ENCODE assay signal across 22 mouse cellular contexts in the genomic region with DNA sequence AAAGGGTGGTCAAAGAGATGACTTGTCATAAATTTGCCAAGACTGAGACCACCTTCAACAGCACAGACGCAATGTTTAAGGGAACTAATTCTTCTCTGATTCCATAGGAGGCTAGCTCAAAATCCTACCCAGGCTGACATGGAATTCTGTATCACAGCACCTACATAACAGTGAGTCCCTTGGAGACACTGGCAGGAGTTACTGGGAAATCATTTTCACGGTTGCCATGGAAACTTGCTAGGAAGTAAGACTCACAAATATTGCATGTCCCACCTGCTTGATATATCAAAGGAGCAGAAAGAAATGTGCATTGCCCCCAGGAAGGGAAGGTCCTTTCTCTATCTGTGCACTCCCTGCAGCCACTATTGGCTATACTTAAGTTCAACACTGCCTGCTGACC.
A peak's percentile ranks its signal among the peaks of the same experiment; 100 is the strongest.
DNase-seq lines count a peak whose midpoint lies in the region; ATAC-seq and TF ChIP-seq lines count a peak whose summit lies in the region.
"Had no signal": no experiment of that assay in that cellular context is flagged by ENCODE, and none has a peak within 500 bp of the region (broad histone marks: within the 10 kb centered on the region; RNA-seq: fewer than 3 reads in every experiment).

No protein-coding gene starts in this region.

- no peak overlapping the region for H3K27ac ChIP-seq in forebrain, embryonic 16.5 days (ENCODE audit: low read length)
- no peak overlapping the region for H3K27ac ChIP-seq in forebrain, embryonic 13.5 days
- H3K27ac ChIP-seq in lung, embryonic 14.5 days (ENCODE audit: low read depth) = no peak overlapping the region
- H3K27ac ChIP-seq in lung, postnatal 0 days (ENCODE audit: low read length) = no peak overlapping the region
- no peak overlapping the region for H3K27ac ChIP-seq in midbrain, embryonic 15.5 days
- H3K27ac ChIP-seq: embryonic facial prominence, embryonic 15.5 days; gastrocnemius, adult 2 months; heart, embryonic 13.5 days; hindbrain, embryonic 12.5 days had no signal

- TF ChIP-seq EP300 in lung, postnatal 0 days (IDR thresholded peaks at IDR 0.05) = no peak

- no peaks in the 10 kb centered on the region for H3K9me3 ChIP-seq in forebrain, embryonic 16.5 days (ENCODE audit: control insufficient read depth, low read length)
- no peaks in the 10 kb centered on the region for H3K9me3 ChIP-seq in forebrain, embryonic 13.5 days (replicated peaks)
- no peaks in the 10 kb centered on the region for H3K9me3 ChIP-seq in lung, embryonic 14.5 days (ENCODE audit: low read depth, low read length)
- no peaks in the 10 kb centered on the region for H3K9me3 ChIP-seq in lung, postnatal 0 days (ENCODE audit: low read length)
- no peaks in the 10 kb centered on the region for H3K9me3 ChIP-seq in midbrain, embryonic 15.5 days
- H3K9me3 ChIP-seq: embryonic facial prominence, embryonic 15.5 days; heart, embryonic 13.5 days; hindbrain, embryonic 12.5 days had no signal

- H3K27me3 ChIP-seq in forebrain, embryonic 16.5 days (replicated peaks; ENCODE audit: control insufficient read depth, insufficient read depth, low read length) = no peaks in the 10 kb centered on the region
- H3K27me3 ChIP-seq in forebrain, embryonic 13.5 days = no peaks in the 10 kb centered on the region
- no peaks in the 10 kb centered on the region for H3K27me3 ChIP-seq in lung, embryonic 14.5 days (ENCODE audit: insufficient read depth, low read length)
- no peaks in the 10 kb centered on the region for H3K27me3 ChIP-seq in lung, postnatal 0 days (replicated peaks; ENCODE audit: insufficient read depth, low read length)
- no peaks in the 10 kb centered on the region for H3K27me3 ChIP-seq in midbrain, embryonic 15.5 days (replicated peaks)
- H3K27me3 ChIP-seq: CH12.LX; embryonic facial prominence, embryonic 15.5 days; heart, embryonic 13.5 days; hindbrain, embryonic 12.5 days; Patski had no signal

- H3K4me1 ChIP-seq in forebrain, embryonic 16.5 days (replicated peaks; ENCODE audit: control insufficient read depth, insufficient read depth, low read length) = no peaks in the 10 kb centered on the region
- no peaks in the 10 kb centered on the region for H3K4me1 ChIP-seq in forebrain, embryonic 13.5 days
- H3K4me1 ChIP-seq in lung, embryonic 14.5 days (ENCODE audit: insufficient read depth) = no peaks in the 10 kb centered on the region
- no peaks in the 10 kb centered on the region for H3K4me1 ChIP-seq in lung, postnatal 0 days (ENCODE audit: insufficient read depth, low read depth, low read length)
- no peaks in the 10 kb centered on the region for H3K4me1 ChIP-seq in midbrain, embryonic 15.5 days
- H3K4me1 ChIP-seq: embryonic facial prominence, embryonic 15.5 days; heart, embryonic 13.5 days; hindbrain, embryonic 12.5 days had no signal

- H3K36me3 ChIP-seq in forebrain, embryonic 16.5 days (ENCODE audit: control insufficient read depth, insufficient read depth) = no peaks in the 10 kb centered on the region
- H3K36me3 ChIP-seq in forebrain, embryonic 13.5 days (ENCODE audit: poor library complexity, severe bottlenecking) = no peaks in the 10 kb centered on the region
- H3K36me3 ChIP-seq in lung, embryonic 14.5 days (ENCODE audit: insufficient read depth) = no peaks in the 10 kb centered on the region
- H3K36me3 ChIP-seq in lung, postnatal 0 days (ENCODE audit: insufficient read depth, low read length) = no peaks in the 10 kb centered on the region
- H3K36me3 ChIP-seq in midbrain, embryonic 15.5 days (replicated peaks) = no peaks in the 10 kb centered on the region
- H3K36me3 ChIP-seq: embryonic facial prominence, embryonic 15.5 days; heart, embryonic 13.5 days; hindbrain, embryonic 12.5 days had no signal

- no peak overlapping the region for H3K4me2 ChIP-seq in forebrain, embryonic 16.5 days (ENCODE audit: low read length)
- no peak overlapping the region for H3K4me2 ChIP-seq in forebrain, embryonic 13.5 days
- H3K4me2 ChIP-seq in lung, embryonic 14.5 days = no peak overlapping the region
- no peak overlapping the region for H3K4me2 ChIP-seq in lung, postnatal 0 days (replicated peaks; ENCODE audit: low read depth, low read length)
- no peak overlapping the region for H3K4me2 ChIP-seq in midbrain, embryonic 15.5 days
- H3K4me2 ChIP-seq: embryonic facial prominence, embryonic 15.5 days; heart, embryonic 13.5 days; hindbrain, embryonic 12.5 days had no signal

- DNase-seq in lung, embryonic 14.5 days = peak; percentile 0
- no peak for DNase-seq in lung, postnatal 0 days (ENCODE audit: low spot score)
- DNase-seq in brain, adult 2 months (ENCODE audit: low read depth, low spot score) = peak; percentile 32
- DNase-seq in heart, adult 11 months = no peak
- DNase-seq: adrenal gland, postnatal 14 days; cerebellum, adult 8-10 months; cerebellum, postnatal 14 days; embryo, embryonic 11 days; gastrocnemius, adult 2 months; gastrocnemius, postnatal 25 days; heart, postnatal 36 days had no signal

- WGBS in forebrain, embryonic 16.5 days = 90% methylated on average over 2 of the region's 2 CpGs
- WGBS in forebrain, embryonic 13.5 days = 84% methylated on average over 2 of the region's 2 CpGs
- WGBS in lung, embryonic 14.5 days = 83% methylated on average over 2 of the region's 2 CpGs
- 85% methylated on average over 2 of the region's 2 CpGs for WGBS in lung, postnatal 0 days
- 78% methylated on average over 2 of the region's 2 CpGs for WGBS in midbrain, embryonic 15.5 days

- no peak overlapping the region for H3K9ac ChIP-seq in forebrain, embryonic 16.5 days (replicated peaks; ENCODE audit: low read depth, low read length)
- no peak overlapping the region for H3K9ac ChIP-seq in forebrain, embryonic 13.5 days
- no peak overlapping the region for H3K9ac ChIP-seq in lung, embryonic 14.5 days
- H3K9ac ChIP-seq in lung, postnatal 0 days (replicated peaks; ENCODE audit: low read depth) = no peak overlapping the region
- no peak overlapping the region for H3K9ac ChIP-seq in midbrain, embryonic 15.5 days
- H3K9ac ChIP-seq: embryonic facial prominence, embryonic 15.5 days; heart, embryonic 13.5 days; hindbrain, embryonic 12.5 days had no signal

- H3K4me3 ChIP-seq in forebrain, embryonic 16.5 days (replicated peaks; ENCODE audit: low read length) = no peak overlapping the region
- H3K4me3 ChIP-seq in forebrain, embryonic 13.5 days = no peak overlapping the region
- H3K4me3 ChIP-seq in lung, embryonic 14.5 days (ENCODE audit: low read depth, low read length) = no peak overlapping the region
- no peak overlapping the region for H3K4me3 ChIP-seq in lung, postnatal 0 days (ENCODE audit: low read depth, low read length)
- no peak overlapping the region for H3K4me3 ChIP-seq in midbrain, embryonic 15.5 days
- H3K4me3 ChIP-seq: embryonic facial prominence, embryonic 15.5 days; erythroblast, embryonic 14.5 days; gastrocnemius, adult 2 months; heart, embryonic 13.5 days; hindbrain, embryonic 12.5 days had no signal

- no peak for TF ChIP-seq CTCF in lung, embryonic 14.5 days (IDR thresholded peaks at IDR 0.05; ENCODE audit: low read depth)
- TF ChIP-seq CTCF in lung, postnatal 0 days (IDR thresholded peaks at IDR 0.05) = no peak

- ATAC-seq in forebrain, embryonic 16.5 days = 0 out of 2 replicates have a peak, but pooled peaks have one; percentile 54
- no peak for ATAC-seq in forebrain, embryonic 13.5 days
- ATAC-seq in lung, embryonic 14.5 days (ENCODE audit: insufficient read depth) = no peak
- no peak for ATAC-seq in lung, postnatal 0 days
- ATAC-seq in midbrain, embryonic 15.5 days (replicated peaks) = peak; percentile 75
- ATAC-seq: activated CD4-positive, CD25-positive, alpha-beta regulatory T cell, adult 4 months; intestine, embryonic 16.5 days; Patski had no signal

Comparison
In these comparisons a context has a peak if more than half of its experiments do, and no peak if none do; other contexts are left out.
1. ATAC-seq: peak in forebrain, embryonic 16.5 days (single experiment) and midbrain, embryonic 15.5 days (single experiment); none in forebrain, embryonic 13.5 days (single experiment), lung, embryonic 14.5 days (single experiment) and lung, postnatal 0 days (single experiment).
2. DNase-seq: peak in lung, embryonic 14.5 days (single experiment) and brain, adult 2 months (single experiment); none in lung, postnatal 0 days (single experiment) and heart, adult 11 months (single experiment).